Mouse (Mus musculus): ENCODE measurements around the gene Hoga1. TPM values are rescaled to one million over a fixed set of nuclear protein-coding genes. Genes with fewer than 3 reads are reported as not detected.

Hoga1 gene
- 3.7 and 4.5 TPM in 2 replicates for polyA plus RNA-seq (2015; fragmentation: Nextera tagmentation; extraction: Ambion mirVana)

DNA sequence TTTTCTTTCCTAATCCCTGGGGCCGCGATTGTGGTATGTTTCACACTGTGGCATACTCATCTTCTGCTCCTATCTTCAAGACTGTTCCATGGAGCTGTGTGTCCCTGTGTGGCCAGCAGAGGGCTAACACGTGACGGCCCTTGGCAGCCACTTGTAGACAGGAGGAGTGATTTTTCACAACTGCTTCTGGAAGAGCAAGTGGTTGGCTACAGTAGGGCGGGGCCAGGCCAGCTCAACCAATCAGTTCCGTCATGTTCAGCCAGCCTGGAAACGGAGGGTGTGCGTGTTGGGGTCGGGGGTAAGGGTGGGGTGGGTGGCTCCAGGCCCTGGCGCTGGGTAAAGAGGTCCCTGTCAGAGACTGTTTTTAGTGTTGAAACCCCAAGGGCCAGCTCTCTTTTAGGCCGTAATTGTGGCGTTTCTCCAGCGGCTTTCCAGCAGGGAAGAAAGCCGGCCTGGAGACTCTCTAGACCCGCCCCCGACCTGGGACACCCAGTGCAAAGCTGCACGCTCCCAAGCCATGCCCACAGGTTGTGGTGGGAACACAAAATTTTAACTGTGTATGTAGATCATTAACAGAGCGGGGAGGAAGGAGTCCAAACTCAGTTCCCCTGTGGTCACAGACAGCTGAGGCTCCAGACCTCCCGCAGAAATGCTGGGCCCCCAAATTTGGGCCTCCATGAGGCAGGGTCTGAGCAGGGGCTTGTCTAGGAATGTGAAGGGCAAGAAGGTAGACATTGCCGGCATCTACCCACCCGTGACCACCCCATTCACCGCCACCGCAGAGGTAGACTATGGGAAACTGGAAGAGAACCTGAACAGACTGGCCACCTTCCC lies at the start of gene Hoga1:
TSS of gene Hoga1 (plus strand) at position 342 of the 834 bp plus-strand sequence.

GRCm38 (mm10) chr19:42035456-42036248 lies 9.8 kb upstream of the Hoga1 start, which contains the start of gene Ankrd2:
Gene Ankrd2, plus strand, starts transcription at chr19:42036000.

GRCm38 (mm10) chr19:42051948-42052347 lies 6.5 kb downstream of the Hoga1 start, which contains the start of gene 4933411K16Rik:
Gene 4933411K16Rik, plus strand, starts transcription at chr19:42052248.

GRCm38 (mm10) chr19:42086166-42086565 lies 40.8 kb downstream of the Hoga1 start, which contains the start of gene Morn4:
Gene Morn4, minus strand, starts transcription at chr19:42086357.

GRCm38 (mm10) chr19:42089748-42090595 lies 44.6 kb downstream of the Hoga1 start, which contains the start of gene Pi4k2a:
Gene Pi4k2a, plus strand, starts transcription at chr19:42090470.

Other genes starting within 250 kb of the Hoga1 start
- 3.9 and 4.6 TPM in 2 replicates for gene Arhgap19, start 243.6 kb upstream of the Hoga1 start, polyA plus RNA-seq (2015; fragmentation: Nextera tagmentation; extraction: Ambion mirVana)
- 22.3 and 22.9 TPM in 2 replicates for gene Frat1, start 215.6 kb upstream of the Hoga1 start, polyA plus RNA-seq (2015; fragmentation: Nextera tagmentation; extraction: Ambion mirVana)
- gene Frat2, start 197.5 kb upstream of the Hoga1 start, polyA plus RNA-seq (2015; fragmentation: Nextera tagmentation; extraction: Ambion mirVana), result 6.8 and 7.6 TPM in 2 replicates
- 11.1 and 12.1 TPM in 2 replicates for gene Rrp12, start 149.4 kb upstream of the Hoga1 start, polyA plus RNA-seq (2015; fragmentation: Nextera tagmentation; extraction: Ambion mirVana)
- 600 and 610 TPM in 2 replicates for gene Pgam1, start 133.7 kb upstream of the Hoga1 start, polyA plus RNA-seq (2015; fragmentation: Nextera tagmentation; extraction: Ambion mirVana)
- 64.2 and 64.5 TPM in 2 replicates for gene Exosc1, start 112.2 kb upstream of the Hoga1 start, polyA plus RNA-seq (2015; fragmentation: Nextera tagmentation; extraction: Ambion mirVana)
- gene Zdhhc16, start 112.1 kb upstream of the Hoga1 start, polyA plus RNA-seq (2015; fragmentation: Nextera tagmentation; extraction: Ambion mirVana), result 78.4 and 85.8 TPM in 2 replicates
- gene Mms19, start 64.5 kb upstream of the Hoga1 start, polyA plus RNA-seq (2015; fragmentation: Nextera tagmentation; extraction: Ambion mirVana), result 21.8 and 22.5 TPM in 2 replicates
- 18.1 and 18.2 TPM in 2 replicates for gene Ubtd1, start 63.8 kb upstream of the Hoga1 start, polyA plus RNA-seq (2015; fragmentation: Nextera tagmentation; extraction: Ambion mirVana)
- gene Ankrd2, start 9.6 kb upstream of the Hoga1 start, polyA plus RNA-seq (2015; fragmentation: Nextera tagmentation; extraction: Ambion mirVana), result 1.4 and 1.6 TPM in 2 replicates
- not detected in 2 replicates for gene 4933411K16Rik, start 6.6 kb downstream of the Hoga1 start, polyA plus RNA-seq (2015; fragmentation: Nextera tagmentation; extraction: Ambion mirVana)
- 80.5 and 94.0 TPM in 2 replicates for gene Morn4, start 40.7 kb downstream of the Hoga1 start, polyA plus RNA-seq (2015; fragmentation: Nextera tagmentation; extraction: Ambion mirVana)
- gene Pi4k2a, start 44.9 kb downstream of the Hoga1 start, polyA plus RNA-seq (2015; fragmentation: Nextera tagmentation; extraction: Ambion mirVana), result 37.1 and 44.5 TPM in 2 replicates
- 19.9 and 22.8 TPM in 2 replicates for gene Avpi1, start 83.4 kb downstream of the Hoga1 start, polyA plus RNA-seq (2015; fragmentation: Nextera tagmentation; extraction: Ambion mirVana)
- gene Marveld1, start 101.8 kb downstream of the Hoga1 start, polyA plus RNA-seq (2015; fragmentation: Nextera tagmentation; extraction: Ambion mirVana), result 4.8 and 7.9 TPM in 2 replicates
- 41.1 and 45.9 TPM in 2 replicates for gene Zfyve27, start 118.3 kb downstream of the Hoga1 start, polyA plus RNA-seq (2015; fragmentation: Nextera tagmentation; extraction: Ambion mirVana)
- gene Sfrp5, start 156.6 kb downstream of the Hoga1 start, polyA plus RNA-seq (2015; fragmentation: Nextera tagmentation; extraction: Ambion mirVana), result 2.8 and 3.5 TPM in 2 replicates
- 79.8 and 89.3 TPM in 2 replicates for gene Golga7b, start 202.0 kb downstream of the Hoga1 start, polyA plus RNA-seq (2015; fragmentation: Nextera tagmentation; extraction: Ambion mirVana)